Mouse (Mus musculus): ENCODE measurements around the gene Nrxn3.

The Nrxn3 gene

DNA sequence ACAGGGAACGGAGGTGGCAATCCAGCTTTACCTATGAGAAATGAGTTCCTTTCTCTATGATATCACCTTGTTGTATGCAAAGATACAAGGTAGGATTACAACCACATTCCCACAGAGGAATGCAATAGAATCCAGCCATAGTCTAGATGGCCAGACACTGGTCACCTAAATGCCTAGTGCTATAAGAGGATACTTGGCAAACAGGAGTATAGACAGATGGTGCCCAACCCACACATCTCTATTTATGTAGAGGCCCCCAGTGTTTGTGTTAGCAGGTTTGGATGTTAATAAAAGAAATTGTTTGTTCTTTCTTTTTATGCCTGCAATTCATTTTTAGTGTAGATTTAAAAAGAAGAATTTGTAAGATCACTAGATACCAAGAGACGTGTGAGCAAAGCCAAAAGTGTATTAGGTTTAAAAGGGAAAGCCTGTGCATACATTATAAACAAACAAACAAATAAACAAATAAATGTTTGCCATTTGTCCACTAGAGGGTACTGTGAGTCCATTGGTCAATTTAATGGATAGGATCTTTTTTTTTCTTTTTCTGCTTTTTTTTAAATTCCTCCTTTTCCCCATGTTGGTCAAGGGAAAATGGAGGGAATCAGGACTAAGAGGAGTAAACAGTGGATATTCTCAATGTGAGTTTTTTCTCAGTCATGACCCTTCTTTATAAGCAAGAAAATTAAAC is 832.2 kb downstream of the Nrxn3 start:
- DNase-seq, result no peak

DNA sequence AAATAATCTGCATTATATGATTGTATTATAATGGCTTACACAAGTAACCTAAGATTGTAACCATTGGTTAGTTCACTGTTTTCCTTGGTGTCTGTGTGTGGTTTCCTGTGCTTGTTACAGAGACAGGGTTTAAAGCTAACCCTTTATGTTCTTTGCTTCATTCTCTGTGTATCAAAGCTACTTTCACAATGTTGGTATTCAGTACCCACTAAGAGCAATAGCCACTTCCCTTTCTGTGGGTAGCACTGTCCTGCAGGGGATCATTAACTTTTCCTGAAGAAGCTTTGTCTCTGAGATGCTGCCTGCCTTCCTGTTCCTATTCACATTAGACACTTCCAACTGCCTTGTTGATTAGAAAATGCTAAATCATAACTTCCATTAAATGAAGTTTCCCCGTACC is 836.2 kb downstream of the Nrxn3 start:
- DNase-seq, result no peak

- DNase-seq, result no peak
Observed at GRCm38 (mm10) chr12:89561989-89562565, 839.4 kb downstream of the Nrxn3 start.

- DNase-seq, result no peak
Observed at GRCm38 (mm10) chr12:89568723-89569377, 846.2 kb downstream of the Nrxn3 start.

GRCm38 (mm10) chr12:89592459-89592858 is 869.8 kb downstream of the Nrxn3 start:
- no peak for DNase-seq

DNA sequence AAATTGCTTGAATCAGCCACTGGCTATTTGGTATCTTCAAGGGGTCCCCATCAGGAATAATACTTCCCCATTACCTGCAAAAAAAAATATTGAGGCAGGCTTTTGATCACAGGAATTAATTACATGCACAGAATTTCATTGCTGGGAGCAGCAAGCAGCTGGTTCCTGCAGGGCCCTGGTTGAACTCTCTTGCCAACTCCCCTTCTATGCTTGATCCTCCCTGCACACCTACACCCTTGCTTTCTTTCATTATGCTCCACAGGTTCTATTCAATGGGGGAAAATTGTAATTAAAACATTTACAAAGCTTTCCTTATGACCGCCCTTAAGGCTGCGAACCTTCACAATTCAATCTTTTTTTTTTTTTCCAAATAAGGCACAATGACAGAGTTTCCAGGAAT is 891.0 kb downstream of the Nrxn3 start:
- DNase-seq, result no peak

GRCm38 (mm10) chr12:89625746-89626145 is 903.1 kb downstream of the Nrxn3 start:
- no peak for DNase-seq

DNA sequence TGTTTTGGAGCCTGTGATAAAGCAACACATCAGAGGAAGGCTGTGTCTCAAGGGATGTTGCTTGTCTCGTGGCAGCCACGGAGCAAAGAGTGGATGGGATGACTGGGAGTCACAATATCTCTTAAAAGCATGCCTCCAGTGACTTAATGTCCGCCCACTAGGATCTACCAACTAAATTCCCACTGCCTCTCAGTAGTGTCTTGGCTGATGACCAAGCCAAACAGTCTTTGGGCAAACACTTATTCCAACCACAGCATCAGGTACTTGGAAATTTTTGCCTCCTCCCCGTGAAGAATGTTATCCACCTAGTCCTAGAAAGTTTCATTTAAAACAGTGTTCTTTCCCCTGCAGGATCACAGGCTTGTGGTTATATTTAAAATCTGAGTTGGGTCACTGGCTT is 917.4 kb downstream of the Nrxn3 start:
- no peak for DNase-seq

DNA sequence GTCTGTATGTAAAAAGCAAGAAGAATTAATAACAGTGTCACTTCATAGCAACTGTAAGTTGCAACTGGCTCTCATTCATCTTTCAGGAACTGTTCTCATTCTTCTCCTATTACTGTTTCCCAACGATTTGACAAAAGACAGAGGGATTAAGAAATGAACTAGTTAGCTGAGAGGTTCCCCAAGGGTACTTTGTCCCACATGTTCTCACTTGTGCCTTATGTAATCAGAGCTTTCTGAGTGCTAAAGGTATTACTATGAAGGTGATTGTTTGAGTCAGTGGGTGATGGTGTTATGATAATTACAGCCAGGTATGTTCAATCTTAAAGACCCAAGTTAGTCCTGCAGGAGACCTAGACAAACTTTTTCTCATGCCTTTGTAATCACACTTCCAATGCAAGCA is 918.8 kb downstream of the Nrxn3 start:
- DNase-seq, result no peak

GRCm38 (mm10) chr12:89653211-89653610 is 930.5 kb downstream of the Nrxn3 start:
- no peak for DNase-seq

- no peak for DNase-seq
Observed at GRCm38 (mm10) chr12:89661219-89661618, 938.5 kb downstream of the Nrxn3 start.

DNA sequence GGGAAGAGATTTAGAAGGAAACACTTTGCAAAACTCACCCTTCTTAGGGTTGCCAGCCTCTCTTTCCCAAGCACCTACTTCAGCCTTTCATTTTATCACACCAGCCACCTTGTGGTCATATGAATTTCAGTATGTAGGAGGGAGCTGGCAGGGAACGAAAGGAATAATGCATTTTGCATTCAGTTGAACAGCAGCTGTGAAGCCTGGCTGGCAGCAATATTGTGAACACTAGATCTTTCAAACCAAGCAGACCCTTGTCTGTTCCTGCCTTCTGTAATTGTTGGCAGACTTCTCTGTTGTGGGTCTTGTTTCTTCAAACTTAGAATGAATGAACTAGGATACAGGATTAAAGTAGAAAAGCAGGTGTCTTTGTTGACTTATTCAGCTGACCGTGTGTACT is 946.2 kb downstream of the Nrxn3 start:
- DNase-seq, result no peak

DNA sequence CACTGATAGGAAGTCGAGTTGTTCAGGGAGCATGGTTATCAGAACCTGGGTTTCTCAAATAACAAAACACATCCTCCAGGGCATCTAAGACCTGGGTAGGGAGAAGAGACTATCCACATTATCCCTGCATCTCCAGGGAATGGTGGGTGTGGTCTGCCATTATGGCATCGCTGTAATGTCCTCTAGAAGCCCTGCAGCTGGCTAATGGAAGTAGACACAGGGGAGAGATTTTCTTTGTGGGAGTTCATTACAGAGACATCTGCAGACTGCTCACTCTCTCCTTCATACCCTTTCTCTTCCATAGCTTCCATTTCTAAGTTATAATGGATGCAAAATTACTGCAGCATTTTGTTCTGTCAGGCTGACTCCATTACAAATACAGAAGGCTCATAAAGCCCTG is 950.1 kb downstream of the Nrxn3 start:
- no peak for DNase-seq

- no peak for DNase-seq
Observed at GRCm38 (mm10) chr12:89685633-89686032, 963.0 kb downstream of the Nrxn3 start.

DNA sequence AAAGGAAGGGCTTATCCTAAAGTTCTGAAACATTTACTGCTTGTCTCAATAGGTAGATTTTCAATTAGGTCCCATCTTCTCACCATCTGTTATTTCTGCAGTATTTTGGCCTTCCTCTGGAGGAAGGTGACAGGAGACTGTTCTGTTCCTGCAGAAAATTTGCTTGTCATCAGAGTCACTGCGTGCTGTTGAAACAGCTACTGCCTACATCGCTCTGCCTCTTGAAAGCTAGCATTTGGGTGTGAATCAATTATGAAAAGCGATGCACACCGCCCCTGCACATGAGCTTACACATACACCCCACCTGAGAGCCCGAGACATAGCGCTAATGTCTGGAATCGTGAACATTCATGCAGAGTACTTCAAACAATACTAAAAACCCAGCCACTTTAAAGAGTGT is 966.4 kb downstream of the Nrxn3 start:
- no peak for DNase-seq

- DNase-seq, result no peak
Observed at GRCm38 (mm10) chr12:89699469-89699868, 976.8 kb downstream of the Nrxn3 start.

DNA sequence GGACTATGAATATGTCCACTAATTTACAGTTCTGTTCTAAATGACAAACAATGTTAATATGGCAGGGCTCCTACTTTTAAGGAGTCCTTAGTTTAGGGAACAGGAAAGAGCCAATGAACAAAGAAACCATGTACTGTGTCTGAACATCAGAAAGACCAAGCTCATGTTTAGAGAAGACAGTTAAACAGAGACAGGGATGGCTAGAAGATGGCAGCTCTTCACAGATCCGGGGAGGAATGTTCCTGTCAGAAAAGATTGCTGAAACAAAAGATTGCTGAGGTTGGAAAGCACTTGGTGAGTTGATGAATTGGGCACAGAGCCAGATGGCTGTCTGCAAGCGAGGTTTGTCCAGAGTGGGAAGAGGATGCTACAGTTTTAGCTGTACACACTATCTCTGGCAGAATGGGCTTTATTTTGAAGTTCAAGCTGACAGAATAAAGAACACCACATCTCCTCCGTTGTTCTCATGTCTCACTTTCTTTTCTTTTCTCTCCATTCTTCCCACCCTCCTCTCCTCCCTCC is 978.3 kb downstream of the Nrxn3 start:
- no peak for DNase-seq

DNA sequence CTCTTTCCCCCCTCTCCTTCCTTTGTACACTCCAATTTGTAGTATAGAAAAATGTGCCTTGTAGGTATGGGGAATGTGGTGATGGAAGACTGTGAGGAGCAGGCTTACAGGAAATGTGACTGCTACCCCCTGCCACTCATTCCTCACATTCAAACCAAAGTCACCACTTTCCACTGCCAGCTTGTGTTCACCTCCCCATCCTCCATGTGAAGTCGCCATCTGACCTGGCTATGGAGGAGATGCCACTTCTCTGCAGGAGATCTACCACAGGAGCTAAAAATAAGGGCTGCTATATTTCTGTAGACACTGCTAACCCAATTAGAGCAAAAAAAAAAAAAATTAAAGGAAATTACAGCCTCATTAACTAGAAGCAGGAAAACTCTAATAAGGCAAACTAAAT is 980.3 kb downstream of the Nrxn3 start:
- DNase-seq, result no peak

DNA sequence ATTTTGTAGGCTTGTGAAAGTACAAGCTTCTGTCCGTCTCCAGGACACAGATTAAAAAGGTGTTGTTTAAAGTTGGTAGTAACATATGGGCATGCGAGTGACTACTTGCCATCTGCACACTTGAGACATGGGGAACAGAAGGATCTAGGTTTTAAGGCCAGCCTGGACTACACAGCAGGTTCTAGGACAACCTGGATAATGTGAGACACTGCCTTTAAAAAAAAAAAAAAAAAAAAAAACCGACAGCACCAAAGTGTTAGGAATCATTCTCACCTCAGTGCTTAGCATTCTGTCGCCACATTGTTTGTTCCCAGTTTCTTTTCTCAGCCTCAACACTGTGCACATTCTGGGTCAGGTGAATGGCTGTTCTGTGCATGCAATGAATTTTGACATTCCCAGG is 985.2 kb downstream of the Nrxn3 start:
- no peak for DNase-seq

DNA sequence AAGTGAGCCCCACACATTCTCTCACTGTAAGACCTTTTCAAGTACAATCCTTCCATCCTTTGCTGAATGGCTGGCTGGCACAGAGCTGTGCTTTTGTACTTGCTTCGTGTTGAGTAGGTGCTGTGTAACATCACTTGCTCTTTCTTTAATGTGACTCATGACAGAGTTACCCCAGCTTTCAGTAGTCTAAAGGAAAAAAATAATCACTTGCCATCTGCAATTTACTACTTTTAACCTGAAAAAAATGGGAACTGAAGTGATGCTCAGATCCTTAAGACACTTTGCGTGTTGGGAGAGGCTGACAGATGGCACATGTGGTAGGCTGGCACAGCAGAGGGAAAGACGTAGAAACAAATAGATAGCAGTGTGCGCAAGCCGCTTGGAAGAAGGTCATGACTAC is 987.8 kb downstream of the Nrxn3 start:
- DNase-seq, result no peak

DNA sequence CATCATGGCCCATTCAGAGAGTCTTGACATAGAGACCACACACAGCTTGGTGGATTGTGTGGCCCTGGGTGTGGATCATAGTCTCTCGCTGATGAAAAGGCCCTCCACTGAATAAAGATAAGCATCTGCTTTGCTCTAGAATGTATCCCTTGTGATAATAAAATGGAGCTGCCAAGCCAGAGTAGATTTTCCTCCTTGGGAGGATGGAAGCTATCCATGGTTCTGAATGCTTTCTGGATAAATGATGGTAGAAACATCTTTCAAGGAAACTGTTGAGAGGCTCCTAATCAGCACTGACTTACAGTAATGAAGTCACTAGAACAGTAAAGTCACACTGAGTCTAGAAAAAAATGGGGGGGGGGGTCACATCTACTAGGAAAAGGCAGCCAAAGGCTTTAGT is 989.1 kb downstream of the Nrxn3 start:
- DNase-seq, result no peak

DNA sequence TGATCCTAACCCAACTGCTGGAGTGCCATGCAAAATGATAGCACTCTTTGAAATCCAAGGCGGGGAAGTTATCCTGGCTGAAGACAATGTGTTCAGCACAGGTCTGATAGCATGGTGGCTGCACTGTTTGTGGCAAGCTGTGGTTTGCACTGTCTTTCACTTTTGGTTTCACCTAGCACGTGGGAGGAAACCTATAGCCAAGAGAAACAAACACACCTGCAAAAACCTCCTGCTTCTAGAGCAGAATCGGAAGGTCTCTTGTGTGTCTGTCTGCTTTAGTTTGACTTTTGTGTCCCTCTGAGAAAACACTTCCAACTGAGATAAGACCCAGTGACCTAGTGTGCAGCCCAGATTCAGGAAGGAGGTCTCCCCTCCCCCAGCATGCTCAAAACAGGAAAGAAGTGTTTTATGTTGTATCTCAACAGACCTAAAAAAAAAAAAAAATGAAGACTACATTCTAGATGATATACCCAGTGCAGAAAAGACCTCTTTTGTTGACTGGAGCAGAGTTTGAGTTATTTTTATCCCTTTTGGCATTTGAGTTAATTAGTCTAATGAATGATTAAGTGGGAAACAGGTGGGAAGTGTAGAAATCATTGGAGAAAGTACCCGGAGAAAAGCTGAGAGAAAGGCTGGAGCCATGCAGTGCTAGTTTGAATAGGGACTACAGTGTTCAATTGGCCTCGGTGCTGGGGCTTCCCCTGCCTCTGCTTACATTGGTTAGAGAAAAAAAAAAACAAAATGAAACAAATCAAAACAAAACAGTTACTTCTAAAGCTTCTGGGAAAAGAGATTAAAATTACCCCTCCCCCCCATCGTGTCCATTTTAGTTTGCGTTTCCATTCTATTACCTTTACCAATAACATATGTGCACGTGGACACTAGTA is 996.8 kb downstream of the Nrxn3 start:
- DNase-seq, result peak; percentile 62

DNA sequence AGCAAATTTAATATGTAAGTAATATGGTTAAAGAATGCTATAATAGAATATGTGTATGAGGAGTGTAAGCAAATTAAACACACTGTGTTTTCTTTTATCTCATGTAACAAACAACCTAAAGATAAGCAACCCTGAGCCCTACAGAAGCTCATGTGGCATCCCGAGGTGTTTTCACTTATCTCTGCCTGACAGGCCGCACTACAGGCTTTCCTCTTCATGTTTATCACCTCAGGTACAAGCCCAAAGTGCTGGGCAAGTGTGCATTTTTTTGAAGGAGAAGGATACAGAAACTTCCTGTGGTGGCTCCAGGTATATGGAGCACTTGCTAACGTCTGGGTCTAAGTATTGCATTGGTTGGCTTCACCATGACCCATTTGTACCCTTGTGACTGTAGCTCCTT is 998.3 kb downstream of the Nrxn3 start:
- DNase-seq, result no peak

Data from thymus, postnatal 14 days (tissue).